Comparison of ENCODE assay signal across 27 mouse cellular contexts in genomic region chr14:23746976-23747375, GRCm38 (mm10).
A peak's percentile ranks its signal among the peaks of the same experiment; 100 is the strongest.
DNase-seq lines count a peak whose midpoint lies in the region; ATAC-seq lines count a peak whose summit lies in the region.
"Had no signal": no experiment of that assay in that cellular context is flagged by ENCODE, and none has a peak within 500 bp of the region (broad histone marks: within the 10 kb centered on the region; RNA-seq: fewer than 3 reads in every experiment).

No protein-coding gene starts in this region.

- H3K4me3 ChIP-seq in kidney, embryonic 14.5 days (ENCODE audit: low read length): no peak overlapping the region
- H3K4me3 ChIP-seq in forebrain, embryonic 14.5 days (ENCODE audit: low read depth, low read length): no peak overlapping the region
- H3K4me3 ChIP-seq: forebrain, embryonic 10.5 days; forebrain, embryonic 13.5 days; heart, adult 2 months; heart, embryonic 10.5 days; heart, embryonic 13.5 days had no signal

- H3K9ac ChIP-seq in kidney, embryonic 14.5 days (ENCODE audit: low read depth, low read length): no peak overlapping the region
- H3K9ac ChIP-seq in forebrain, embryonic 14.5 days (ENCODE audit: low read length): no peak overlapping the region
- H3K9ac ChIP-seq: forebrain, embryonic 13.5 days; forebrain, postnatal 0 days; heart, embryonic 13.5 days; hindbrain, embryonic 14.5 days had no signal

- no peaks in the 10 kb centered on the region for H3K27me3 ChIP-seq in kidney, embryonic 14.5 days (ENCODE audit: control insufficient read depth, insufficient read depth, low read length)
- no peaks in the 10 kb centered on the region for H3K27me3 ChIP-seq in forebrain, embryonic 14.5 days (replicated peaks; ENCODE audit: control insufficient read depth, insufficient read depth, low read length)
- H3K27me3 ChIP-seq: CH12.LX; forebrain, embryonic 13.5 days; Patski had no signal

- H3K36me3 ChIP-seq in kidney, embryonic 14.5 days (ENCODE audit: control insufficient read depth, insufficient read depth, low read length): no peaks in the 10 kb centered on the region
- no peaks in the 10 kb centered on the region for H3K36me3 ChIP-seq in forebrain, embryonic 14.5 days (ENCODE audit: control insufficient read depth, insufficient read depth, low read length)
- H3K36me3 ChIP-seq: forebrain, embryonic 10.5 days; G1E; heart, embryonic 10.5 days; heart, embryonic 13.5 days had no signal

- no peak overlapping the region for H3K4me2 ChIP-seq in kidney, embryonic 14.5 days (replicated peaks; ENCODE audit: low read depth, low read length)
- H3K4me2 ChIP-seq in forebrain, embryonic 14.5 days (ENCODE audit: low read length): no peak overlapping the region
- H3K4me2 ChIP-seq: forebrain, embryonic 13.5 days; heart, embryonic 13.5 days; hindbrain, embryonic 14.5 days had no signal

- no peaks in the 10 kb centered on the region for H3K9me3 ChIP-seq in kidney, embryonic 14.5 days (ENCODE audit: control insufficient read depth, low read length)
- H3K9me3 ChIP-seq in forebrain, embryonic 14.5 days (replicated peaks; ENCODE audit: control insufficient read depth, low read length): no peaks in the 10 kb centered on the region
- H3K9me3 ChIP-seq: forebrain, embryonic 10.5 days; forebrain, embryonic 13.5 days; heart, embryonic 10.5 days; heart, embryonic 13.5 days had no signal

- peak; percentile 34 for DNase-seq in kidney, adult 18-20 months
- peak; percentile 77 for DNase-seq in kidney, adult 9 months
- DNase-seq in kidney, postnatal 14 days: peak; percentile 37
- no peak for DNase-seq in forebrain, embryonic 14.5 days (ENCODE audit: low spot score)
- DNase-seq in gastrocnemius, adult 8-10 months (ENCODE audit: low spot score in 2 of 2): no peak
- DNase-seq: adrenal gland, postnatal 10 days; adrenal gland, postnatal 36 days; B cell, adult 2 months; cerebellum, adult 18-20 months; cerebellum, adult 9-10 months; cerebellum, postnatal 14 days; forebrain, postnatal 0 days; gastrocnemius, postnatal 10 days; gastrocnemius, postnatal 36 days; heart, adult 2 months; heart, postnatal 14 days; heart, postnatal 4 days had no signal

- no peaks in the 10 kb centered on the region for H3K4me1 ChIP-seq in kidney, embryonic 14.5 days (ENCODE audit: control insufficient read depth, insufficient read depth, low read length)
- no peaks in the 10 kb centered on the region for H3K4me1 ChIP-seq in forebrain, embryonic 14.5 days (ENCODE audit: control insufficient read depth, insufficient read depth, low read length)
- H3K4me1 ChIP-seq: forebrain, embryonic 10.5 days; forebrain, embryonic 13.5 days; heart, embryonic 10.5 days; heart, embryonic 13.5 days had no signal

- no peak overlapping the region for H3K27ac ChIP-seq in kidney, embryonic 14.5 days (ENCODE audit: low read depth, low read length)
- H3K27ac ChIP-seq in forebrain, embryonic 14.5 days (ENCODE audit: low read depth, low read length): no peak overlapping the region
- H3K27ac ChIP-seq: forebrain, embryonic 10.5 days; forebrain, embryonic 13.5 days; heart, adult 2 months; heart, embryonic 10.5 days; heart, embryonic 13.5 days; hindbrain, embryonic 14.5 days; hindbrain, postnatal 0 days had no signal

- 61% methylated on average over 4 of the region's 4 CpGs for WGBS in kidney, embryonic 14.5 days
- 85% methylated on average over 4 of the region's 4 CpGs for WGBS in forebrain, embryonic 14.5 days

- ATAC-seq in kidney, embryonic 14.5 days (ENCODE audit: low FRiP score, low TSS enrichment): no peak
- ATAC-seq in forebrain, embryonic 14.5 days: no peak
- ATAC-seq: forebrain, embryonic 13.5 days; forebrain, postnatal 0 days; hindbrain, postnatal 0 days; Patski had no signal

Comparison
In these comparisons a context has a peak if more than half of its experiments do, and no peak if none do; other contexts are left out.
1. DNase-seq: peak in kidney, adult 18-20 months (single experiment), kidney, adult 9 months (single experiment) and kidney, postnatal 14 days (single experiment); none in forebrain, embryonic 14.5 days (single experiment) and gastrocnemius, adult 8-10 months (0 of 2).